Mouse (Mus musculus): Measurements from ENCODE around the gene Slc13a3. TPM values are rescaled to one million over a fixed set of nuclear protein-coding genes. Genes with fewer than 3 reads are reported as not detected.

The Slc13a3 gene
- total and polyA plus RNA-seq, 3 experiments = 0.11 TPM; not detected in 2

DNA sequence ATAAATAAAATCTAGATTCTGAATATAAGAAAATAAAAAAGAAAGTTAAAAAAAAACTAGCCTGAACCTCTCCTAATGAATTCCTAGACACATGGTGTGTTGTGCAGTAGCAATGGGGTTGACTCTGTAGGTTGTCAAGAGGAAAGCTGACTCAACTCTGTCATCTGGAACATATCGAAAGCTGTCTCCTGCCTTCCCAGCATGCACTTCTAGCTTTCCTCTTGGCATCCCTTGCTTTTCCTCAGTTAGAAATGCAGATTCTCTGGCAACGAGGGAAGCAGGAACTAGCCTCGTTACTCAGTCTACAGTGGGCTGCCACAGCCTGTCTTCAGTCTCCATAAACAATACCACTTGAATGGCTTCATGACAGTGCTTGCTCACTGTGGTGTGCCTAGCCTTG is 12.8 kb upstream of the Slc13a3 start:
- no peak for DNase-seq (ENCODE audit: low spot score)
- no peaks in the 10 kb centered on the region for H3K9me3 ChIP-seq (replicated peaks)
- H3K4me3 ChIP-seq (ENCODE audit: low read depth, low read length) = no peak overlapping the region
- peaks cover 9% of the 10 kb centered on the region for H3K4me1 ChIP-seq (ENCODE audit: insufficient read depth, low read depth, low read length)
- H3K27me3 ChIP-seq (ENCODE audit: insufficient read depth, low read length) = peaks cover 12% of the 10 kb centered on the region
- ATAC-seq (ENCODE audit: extremely low read depth, insufficient number of reproducible peaks, low FRiP score, poor library complexity, severe bottlenecking) = no peak
- peaks cover 33% of the 10 kb centered on the region for H3K36me3 ChIP-seq (replicated peaks)
- TF ChIP-seq GATA1 (IDR thresholded peaks at IDR 0.05; ENCODE audit: borderline replicate concordance, low read length) = no peak
- TF ChIP-seq GATA2 (IDR thresholded peaks at IDR 0.05; ENCODE audit: borderline replicate concordance, low read depth, low read length) = no peak
- TF ChIP-seq CTCF (IDR thresholded peaks at IDR 0.05; ENCODE audit: low read depth, low read length) = no peak
- no peak for TF ChIP-seq TAL1 (conservative IDR thresholded peaks at IDR 0.05; ENCODE audit: low read depth, low read length)
- TF ChIP-seq POLR2AphosphoS5 (IDR thresholded peaks at IDR 0.05; ENCODE audit: insufficient replicate concordance, low read depth, low read length) = no peak

DNA sequence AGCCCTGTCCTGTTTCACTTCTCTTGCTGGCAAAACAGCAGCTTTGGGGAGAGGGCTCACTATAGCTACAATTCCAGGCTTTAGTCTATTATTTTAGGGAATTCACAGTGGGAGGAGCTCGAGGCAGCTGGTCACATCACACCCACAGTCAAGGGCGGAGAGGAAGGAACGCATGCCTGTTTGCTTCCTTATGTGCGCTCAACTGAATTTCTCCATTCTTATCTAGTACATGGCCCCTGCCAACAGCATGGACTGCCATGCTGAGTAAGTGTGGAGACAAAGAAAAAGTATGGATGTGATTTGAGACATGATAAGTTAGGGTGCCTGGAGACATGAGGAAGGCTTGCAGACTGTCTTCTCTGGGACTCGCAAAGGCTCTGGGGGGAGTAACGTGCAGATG is 11.1 kb upstream of the Slc13a3 start:
- DNase-seq (ENCODE audit: low spot score) (no peak), ATAC-seq (ENCODE audit: extremely low read depth, insufficient number of reproducible peaks, low FRiP score, poor library complexity, severe bottlenecking) (no peak)
- H3K36me3 ChIP-seq (replicated peaks) = peaks cover 17% of the 10 kb centered on the region
- H3K4me1 ChIP-seq (ENCODE audit: insufficient read depth, low read depth, low read length) = peaks cover 6% of the 10 kb centered on the region; the same call in 1 of the 2 replicates
- H3K27me3 ChIP-seq (ENCODE audit: insufficient read depth, low read length) = peaks cover 19% of the 10 kb centered on the region
- no peaks in the 10 kb centered on the region for H3K9me3 ChIP-seq (replicated peaks)
- H3K4me3 ChIP-seq (ENCODE audit: low read depth, low read length) = no peak overlapping the region
- no peak for TF ChIP-seq POLR2AphosphoS5 (IDR thresholded peaks at IDR 0.05; ENCODE audit: insufficient replicate concordance, low read depth, low read length)
- TF ChIP-seq TAL1 (conservative IDR thresholded peaks at IDR 0.05; ENCODE audit: low read depth, low read length) = no peak
- TF ChIP-seq GATA2 (IDR thresholded peaks at IDR 0.05; ENCODE audit: borderline replicate concordance, low read depth, low read length) = no peak
- no peak for TF ChIP-seq GATA1 (IDR thresholded peaks at IDR 0.05; ENCODE audit: borderline replicate concordance, low read length)
- TF ChIP-seq CTCF (IDR thresholded peaks at IDR 0.05; ENCODE audit: low read depth, low read length) = no peak

DNA sequence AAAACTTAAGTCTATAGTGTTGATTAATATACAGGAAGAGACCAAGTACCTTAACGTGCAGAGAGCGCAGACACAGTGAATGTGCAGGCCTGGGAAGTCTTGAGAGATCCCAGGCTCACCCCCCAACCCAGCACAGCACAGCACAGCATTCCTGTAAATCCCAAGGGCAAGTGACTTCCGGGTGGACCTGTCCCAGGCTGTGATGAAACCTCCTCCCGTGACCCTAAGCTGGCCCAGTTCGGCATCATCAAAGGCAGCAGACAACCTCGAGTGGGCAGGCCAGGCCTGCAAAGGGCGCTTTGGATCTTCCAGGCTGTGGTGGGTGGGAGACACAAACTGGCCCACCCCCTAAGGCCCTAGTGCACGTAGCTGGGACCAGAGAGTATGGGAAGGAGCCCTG is 9.0 kb upstream of the Slc13a3 start:
- no peak for DNase-seq (ENCODE audit: low spot score)
- TF ChIP-seq GATA1 (IDR thresholded peaks at IDR 0.05; ENCODE audit: borderline replicate concordance, low read length) = no peak
- no peak for TF ChIP-seq GATA2 (IDR thresholded peaks at IDR 0.05; ENCODE audit: borderline replicate concordance, low read depth, low read length)
- no peak for TF ChIP-seq POLR2AphosphoS5 (IDR thresholded peaks at IDR 0.05; ENCODE audit: insufficient replicate concordance, low read depth, low read length)
- no peak for TF ChIP-seq TAL1 (conservative IDR thresholded peaks at IDR 0.05; ENCODE audit: low read depth, low read length)
- TF ChIP-seq CTCF (IDR thresholded peaks at IDR 0.05; ENCODE audit: low read depth, low read length) = no peak
- Histone ChIP-seq H3K4me1 (ENCODE audit: insufficient read depth, low read depth, low read length) (peaks cover 1% of the 10 kb centered on the region; the same call in 1 of the 2 replicates), H3K36me3 (replicated peaks) (peaks cover 2% of the 10 kb centered on the region), H3K4me3 (ENCODE audit: low read depth, low read length) (no peak overlapping the region), H3K9me3 (replicated peaks) (no peaks in the 10 kb centered on the region), H3K27me3 (ENCODE audit: insufficient read depth, low read length) (peaks cover 19% of the 10 kb centered on the region)
- ATAC-seq (ENCODE audit: extremely low read depth, insufficient number of reproducible peaks, low FRiP score, poor library complexity, severe bottlenecking) = no peak

DNA sequence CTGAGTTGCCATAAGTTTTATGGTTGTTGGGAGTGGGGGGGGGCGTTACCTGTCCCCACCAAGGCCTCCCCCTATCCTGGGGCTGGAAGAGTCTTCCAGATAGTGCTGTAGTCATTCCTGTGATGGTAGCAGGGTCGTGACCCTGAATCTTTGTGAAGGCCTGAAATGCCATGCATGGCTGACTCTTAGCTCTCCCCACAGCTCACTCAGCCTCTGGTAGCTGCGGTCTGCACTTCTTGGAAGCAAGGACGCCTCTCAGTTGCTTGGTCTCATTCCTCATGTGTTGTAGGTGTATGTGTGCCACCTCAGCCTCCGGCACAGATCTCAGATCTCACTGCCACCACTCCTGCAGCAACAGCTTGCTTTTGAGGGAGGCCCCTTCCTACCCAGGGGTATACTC is 2.8 kb upstream of the Slc13a3 start:
- peaks cover 19% of the 10 kb centered on the region for H3K27me3 ChIP-seq (ENCODE audit: insufficient read depth, low read length)
- TF ChIP-seq TAL1 (conservative IDR thresholded peaks at IDR 0.05; ENCODE audit: low read depth, low read length) (no peak), POLR2AphosphoS5 (IDR thresholded peaks at IDR 0.05; ENCODE audit: insufficient replicate concordance, low read depth, low read length) (no peak), GATA2 (IDR thresholded peaks at IDR 0.05; ENCODE audit: borderline replicate concordance, low read depth, low read length) (no peak), CTCF (IDR thresholded peaks at IDR 0.05; ENCODE audit: low read depth, low read length) (no peak), GATA1 (IDR thresholded peaks at IDR 0.05; ENCODE audit: borderline replicate concordance, low read length) (no peak)
- no peak for ATAC-seq (ENCODE audit: extremely low read depth, insufficient number of reproducible peaks, low FRiP score, poor library complexity, severe bottlenecking)

DNA sequence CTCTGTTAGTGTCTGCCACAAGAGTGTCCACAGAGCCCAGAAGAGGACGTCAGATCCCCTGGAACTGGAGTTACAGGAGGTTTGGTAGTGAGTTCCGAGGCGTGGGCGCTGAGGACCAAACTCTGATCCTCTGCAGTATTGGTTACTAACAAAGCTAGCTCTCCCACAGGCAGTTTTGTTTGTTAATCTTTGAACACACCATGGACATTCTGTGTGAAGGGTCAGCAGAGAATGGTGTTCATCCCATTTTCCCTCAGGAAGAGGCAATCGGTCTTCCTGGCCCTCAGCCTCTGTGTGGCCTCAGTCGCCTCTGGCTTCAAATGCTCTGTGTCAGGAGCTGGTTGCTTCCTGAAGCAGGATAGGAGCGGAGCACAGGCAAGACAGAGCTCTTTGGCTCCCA is 2.4 kb upstream of the Slc13a3 start:
- H3K4me1 ChIP-seq (ENCODE audit: insufficient read depth, low read depth, low read length) = no peaks in the 10 kb centered on the region
- TF ChIP-seq TAL1 (conservative IDR thresholded peaks at IDR 0.05; ENCODE audit: low read depth, low read length) (no peak), GATA2 (IDR thresholded peaks at IDR 0.05; ENCODE audit: borderline replicate concordance, low read depth, low read length) (no peak), GATA1 (IDR thresholded peaks at IDR 0.05; ENCODE audit: borderline replicate concordance, low read length) (no peak), CTCF (IDR thresholded peaks at IDR 0.05; ENCODE audit: low read depth, low read length) (no peak), POLR2AphosphoS5 (IDR thresholded peaks at IDR 0.05; ENCODE audit: insufficient replicate concordance, low read depth, low read length) (no peak)
- H3K9me3 ChIP-seq (replicated peaks) = no peaks in the 10 kb centered on the region
- H3K36me3 ChIP-seq (replicated peaks) = no peaks in the 10 kb centered on the region
- no peak overlapping the region for H3K4me3 ChIP-seq (ENCODE audit: low read depth, low read length)
- ATAC-seq (ENCODE audit: extremely low read depth, insufficient number of reproducible peaks, low FRiP score, poor library complexity, severe bottlenecking) (no peak), DNase-seq (ENCODE audit: low spot score) (no peak)
- peaks cover 16% of the 10 kb centered on the region for H3K27me3 ChIP-seq (ENCODE audit: insufficient read depth, low read length)

More for the DNA sequence above, 2.8 kb upstream of the Slc13a3 start:
- DNase-seq (ENCODE audit: low spot score) = no peak
- Histone ChIP-seq H3K9me3 (replicated peaks) (no peaks in the 10 kb centered on the region), H3K4me3 (ENCODE audit: low read depth, low read length) (no peak overlapping the region), H3K4me1 (ENCODE audit: insufficient read depth, low read depth, low read length) (no peaks in the 10 kb centered on the region), H3K36me3 (replicated peaks) (no peaks in the 10 kb centered on the region)

DNA sequence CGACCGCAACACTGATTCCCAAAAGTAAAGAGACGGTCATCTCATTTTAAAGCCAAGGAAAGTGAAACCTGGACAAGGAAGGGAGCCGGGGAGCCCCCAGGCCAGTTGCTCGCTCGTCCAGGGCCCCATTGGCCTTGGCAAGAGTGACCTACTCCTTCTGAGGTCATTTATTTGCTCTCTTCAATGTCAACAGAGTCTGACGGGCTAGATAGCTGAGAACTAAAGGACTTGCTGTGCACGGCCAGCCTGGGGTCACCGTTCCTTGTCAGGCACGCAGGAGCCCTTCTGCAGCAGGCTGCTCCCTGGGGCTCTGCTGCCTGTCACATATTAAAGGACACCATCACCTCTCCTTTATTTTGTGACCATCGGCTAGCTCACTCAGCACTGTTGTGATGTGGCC is 1.1 kb downstream of the Slc13a3 start:
- H3K4me3 ChIP-seq (ENCODE audit: low read depth, low read length) = no peak overlapping the region
- no peak for TF ChIP-seq POLR2AphosphoS5 (IDR thresholded peaks at IDR 0.05; ENCODE audit: insufficient replicate concordance, low read depth, low read length)
- TF ChIP-seq TAL1 (conservative IDR thresholded peaks at IDR 0.05; ENCODE audit: low read depth, low read length) = no peak
- no peak for TF ChIP-seq GATA2 (IDR thresholded peaks at IDR 0.05; ENCODE audit: borderline replicate concordance, low read depth, low read length)
- TF ChIP-seq CTCF (IDR thresholded peaks at IDR 0.05; ENCODE audit: low read depth, low read length) = no peak
- TF ChIP-seq GATA1 (IDR thresholded peaks at IDR 0.05; ENCODE audit: borderline replicate concordance, low read length) = no peak
- no peaks in the 10 kb centered on the region for H3K4me1 ChIP-seq (ENCODE audit: insufficient read depth, low read depth, low read length)
- H3K9me3 ChIP-seq (replicated peaks) = no peaks in the 10 kb centered on the region
- DNase-seq (ENCODE audit: low spot score) (no peak), ATAC-seq (ENCODE audit: extremely low read depth, insufficient number of reproducible peaks, low FRiP score, poor library complexity, severe bottlenecking) (no peak)
- H3K36me3 ChIP-seq (replicated peaks) = no peaks in the 10 kb centered on the region
- peaks cover 13% of the 10 kb centered on the region for H3K27me3 ChIP-seq (ENCODE audit: insufficient read depth, low read length)

Measured in G1E (cell line).